Mouse (Mus musculus) layer of hippocampus, postnatal 10 days (tissue): ENCODE results near the gene Olfr836. TPM values are rescaled to one million over a fixed set of nuclear protein-coding genes. Genes with fewer than 3 reads are reported as not detected.
"Not testable (repeated sequence)": the region's sequence is repeated elsewhere in the genome, so short reads cannot be mapped to it uniquely, and the experiment has no call there.

Experiments
- DNase-seq, 2 experiments: peaks; one replicate each; pipeline ENCODE4 v3.0.0; 2021; ENCODE audit warnings: low spot score in 2 of 2
- long read RNA-seq: library from polyadenylated mRNA; stranded (forward); transcript quantifications from one replicate; pipeline ENCODE4 v2.0.0, GENCODE M21; 2023
- total RNA-seq, 2 experiments: library from RNA; stranded (reverse); gene quantifications; 2 replicates each; pipeline ENCODE4 v1.2.3; 2021

The Olfr836 gene
- not detected for total RNA-seq
- long read RNA-seq = 0 reads

GRCm38 (mm10) chr9:19120082-19120481 lies at the start of gene Olfr836:
TSS of gene Olfr836 (plus strand) at chr9:19120382.
- no peak for DNase-seq

GRCm38 (mm10) chr9:19084986-19085385 lies 35.2 kb upstream of the Olfr836 start:
- DNase-seq = no peak

DNA sequence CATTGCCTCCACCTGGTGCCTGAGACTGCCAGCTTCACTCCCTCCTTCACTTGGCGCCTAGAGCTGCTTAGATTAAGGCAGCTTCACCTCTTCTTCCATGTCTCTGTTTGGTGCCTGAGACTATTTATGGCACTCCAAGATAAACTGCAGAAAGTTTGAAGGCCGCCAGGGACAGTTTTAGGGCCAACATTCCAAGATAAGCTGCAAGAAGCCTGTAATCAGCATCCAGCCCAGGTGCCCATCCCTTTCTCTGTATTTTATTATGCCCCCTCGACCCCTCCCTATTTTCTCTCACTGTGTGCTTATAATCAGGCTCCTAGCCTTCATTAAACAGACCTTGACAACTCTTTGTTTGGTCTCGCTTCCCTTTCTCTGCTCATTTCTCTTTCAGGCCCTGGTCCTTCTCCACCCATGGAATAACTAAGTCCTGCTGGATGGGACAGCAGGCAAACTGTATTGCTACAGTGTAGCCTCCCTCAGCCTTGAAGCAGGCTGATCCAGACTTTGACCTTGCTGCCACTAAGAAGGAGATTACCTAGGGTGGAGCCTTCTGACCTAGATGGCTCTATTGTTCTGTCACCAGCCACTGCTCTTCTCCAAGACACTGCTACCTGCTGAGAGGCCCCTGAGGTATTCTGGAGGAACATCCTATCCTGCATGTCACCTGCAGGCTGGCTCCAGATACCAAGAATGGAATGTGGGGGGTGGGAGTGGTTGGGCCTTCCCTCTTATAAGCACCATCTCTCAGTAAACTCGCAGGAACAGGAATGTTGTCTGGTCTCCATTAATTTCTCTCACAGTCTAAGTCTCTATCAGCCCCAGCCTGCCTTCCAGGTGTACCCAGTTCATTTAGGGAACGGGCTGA lies 27.1 kb upstream of the Olfr836 start:
- DNase-seq = not testable (repeated sequence)

GRCm38 (mm10) chr9:19097286-19097685 lies 22.9 kb upstream of the Olfr836 start:
- no peak for DNase-seq

DNA sequence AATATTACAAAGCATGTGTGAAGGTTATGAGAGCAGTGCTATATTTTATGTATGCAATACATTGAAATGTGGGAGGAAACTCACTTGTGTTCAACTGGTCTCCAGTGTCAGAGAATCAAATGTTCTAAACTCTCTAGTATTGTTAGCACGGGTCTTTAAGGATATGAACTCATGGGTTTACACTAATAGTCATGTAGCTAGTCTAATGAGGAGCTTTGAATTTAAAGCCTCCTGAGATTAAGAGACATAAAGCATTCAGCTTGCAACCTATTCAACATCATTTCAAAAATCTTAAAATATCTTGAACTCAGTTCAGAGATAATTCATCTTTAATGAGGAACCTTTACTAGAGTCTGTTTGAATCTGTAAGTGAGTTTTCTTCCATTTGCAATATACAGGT lies 15.8 kb downstream of the Olfr836 start, which contains the start of gene Olfr837:
Gene Olfr837, plus strand, starts transcription at position 301 of the 400 bp plus-strand sequence.
- no peak for DNase-seq

Other genes starting within 250 kb of the Olfr836 start
- not detected for gene Olfr830, start 245.7 kb upstream of the Olfr836 start, total RNA-seq
- gene Olfr832, start 183.3 kb upstream of the Olfr836 start, total RNA-seq = not detected
- not detected for gene Olfr834, start 132.4 kb upstream of the Olfr836 start, total RNA-seq
- gene Olfr835, start 87.6 kb upstream of the Olfr836 start, total RNA-seq = not detected
- not detected for gene Olfr837, start 15.9 kb downstream of the Olfr836 start, total RNA-seq
- under 1 TPM; 0.05 to 0.07 TPM for gene Olfr839-ps1, start 56.9 kb downstream of the Olfr836 start, total RNA-seq
- not detected for gene Olfr843, start 131.6 kb downstream of the Olfr836 start, total RNA-seq
- not detected for gene Olfr844, start 196.0 kb downstream of the Olfr836 start, total RNA-seq
- not detected for gene Olfr845, start 216.1 kb downstream of the Olfr836 start, total RNA-seq
- not detected for gene Olfr846, start 243.6 kb downstream of the Olfr836 start, total RNA-seq